Mouse (Mus musculus): ENCODE results near the gene Pitpna. TPM values are rescaled to one million over a fixed set of nuclear protein-coding genes. Genes with fewer than 3 reads are reported as not detected.

The Pitpna gene
- total RNA-seq, 2 experiments from 2014 or later, result 281 to 305 TPM

Small RNA genes within 50 kb of the gene (microRNA-seq; reads per million reads assigned to microRNA genes)
- 0 reads per million in 2 experiments for gene Mir3971

Other genes starting within 250 kb of the Pitpna start
- gene Rpa1, start 239.8 kb upstream of the Pitpna start, total RNA-seq (2021), result 10 to 100 TPM; 58.8 to 59.5 TPM
- gene Smyd4, start 239.7 kb upstream of the Pitpna start, total RNA-seq (2021), result 10 to 100 TPM; 14.3 to 14.5 TPM
- 10 to 100 TPM; 16.0 to 16.8 TPM for gene Serpinf1, start 165.4 kb upstream of the Pitpna start, total RNA-seq (2021)
- under 1 TPM; 0.39 to 0.59 TPM for gene Serpinf2, start 148.5 kb upstream of the Pitpna start, total RNA-seq (2021)
- gene Wdr81, start 133.4 kb upstream of the Pitpna start, total RNA-seq (2021), result 10 to 100 TPM; 21.9 to 22.7 TPM
- under 1 TPM; 0.59 to 0.87 TPM for gene Tlcd2, start 126.4 kb upstream of the Pitpna start, total RNA-seq (2021)
- gene Prpf8, start 101.3 kb upstream of the Pitpna start, total RNA-seq (2021), result 100 to 1,000 TPM; 125 to 129 TPM
- gene Rilp, start 78.0 kb upstream of the Pitpna start, total RNA-seq (2021), result 1 to 10 TPM; 1.7 to 3.1 TPM
- gene Scarf1, start 74.6 kb upstream of the Pitpna start, total RNA-seq (2021), result 1 to 10 TPM; 1.4 to 1.6 TPM
- gene Slc43a2, start 56.4 kb upstream of the Pitpna start, total RNA-seq (2021), result 10 to 100 TPM; 49.8 to 54.2 TPM
- 10 to 100 TPM; 40.6 to 46.7 TPM for gene Inpp5k, start 42.9 kb downstream of the Pitpna start, total RNA-seq (2021)
- 10 to 100 TPM; 11.8 to 18.6 TPM for gene Myo1c, start 62.4 kb downstream of the Pitpna start, total RNA-seq (2021)
- gene Crk, start 91.2 kb downstream of the Pitpna start, total RNA-seq (2021), result 100 to 1,000 TPM; 118 to 134 TPM
- 1,000 to 10,000 TPM; 1,088 to 1,203 TPM for gene Ywhae, start 144.8 kb downstream of the Pitpna start, total RNA-seq (2021)
- gene Doc2b, start 208.0 kb downstream of the Pitpna start, total RNA-seq (2021), result 100 to 1,000 TPM; 107 to 111 TPM

All from layer of hippocampus, postnatal 25 days (tissue).